Mouse (Mus musculus): ENCODE measurements around the gene Map3k20. TPM values are rescaled to one million over a fixed set of nuclear protein-coding genes. Genes with fewer than 3 reads are reported as not detected.

Map3k20 gene
- total and polyA plus RNA-seq, 2 experiments from 2014 or later, result 3.5 to 6.0 TPM

DNA sequence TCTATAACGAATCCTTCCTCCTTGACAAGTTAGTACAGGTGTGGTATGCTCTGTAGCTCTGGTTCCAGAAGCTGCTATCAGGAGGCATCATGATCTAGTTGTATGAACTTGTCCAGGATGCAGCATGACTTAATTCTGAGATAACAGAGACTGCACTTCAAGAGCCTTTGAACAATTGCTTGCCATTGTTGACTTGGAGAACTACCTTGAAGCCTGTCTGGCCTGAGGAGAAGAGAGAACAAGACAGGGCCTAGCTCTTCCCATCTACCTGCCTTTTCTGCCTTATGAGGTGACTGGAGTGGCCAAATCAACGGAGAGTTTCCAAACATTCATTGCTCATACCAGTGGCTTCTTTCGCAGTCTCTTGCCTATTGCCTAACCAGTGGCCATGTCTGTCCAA is 160.7 kb downstream of the Map3k20 start:
- no peak overlapping the region for H3K4me2 ChIP-seq (ENCODE audit: low read depth, low read length)
- no peak overlapping the region for H3K4me3 ChIP-seq (ENCODE audit: low read length)
- DNase-seq (ENCODE audit: low spot score) (no peak), ATAC-seq (no peak)
- no peak overlapping the region for H3K9ac ChIP-seq (replicated peaks; ENCODE audit: low read length)
- no peaks in the 10 kb centered on the region for H3K27me3 ChIP-seq (ENCODE audit: insufficient read depth, low read length)
- WGBS, result 91% methylated on average over 3 of the region's 3 CpGs
- no peak for TF ChIP-seq CTCF (IDR thresholded peaks at IDR 0.05; ENCODE audit: low read depth)
- no peaks in the 10 kb centered on the region for H3K36me3 ChIP-seq (ENCODE audit: insufficient read depth, low read length)
- no peaks in the 10 kb centered on the region for H3K9me3 ChIP-seq (ENCODE audit: low read length)
- no peak overlapping the region for H3K27ac ChIP-seq
- no peaks in the 10 kb centered on the region for H3K4me1 ChIP-seq (ENCODE audit: insufficient read depth, low read length)

DNA sequence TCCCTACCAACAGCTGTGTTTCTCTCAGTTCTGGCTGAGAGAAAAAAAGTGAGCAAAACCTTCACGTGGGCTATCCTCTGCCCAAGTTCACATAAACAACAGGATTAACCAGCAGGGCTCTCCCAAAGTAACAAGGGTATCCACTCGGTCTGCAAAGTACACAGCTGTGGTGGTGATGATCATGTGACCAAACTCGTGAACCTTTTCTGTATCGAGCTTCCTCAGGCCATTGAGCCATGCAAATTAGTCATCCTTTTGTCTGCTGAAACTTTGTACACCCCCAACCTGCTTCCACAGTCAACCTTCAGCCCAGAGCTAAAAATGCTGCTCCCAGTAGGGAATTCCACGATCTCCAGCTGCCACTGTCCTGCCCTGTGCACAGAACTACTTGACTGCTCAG is 161.2 kb downstream of the Map3k20 start:
- H3K4me1 ChIP-seq (ENCODE audit: insufficient read depth, low read length), result no peaks in the 10 kb centered on the region
- no peaks in the 10 kb centered on the region for H3K9me3 ChIP-seq (ENCODE audit: low read length)
- no peaks in the 10 kb centered on the region for H3K27me3 ChIP-seq (ENCODE audit: insufficient read depth, low read length)
- H3K36me3 ChIP-seq (ENCODE audit: insufficient read depth, low read length), result no peaks in the 10 kb centered on the region
- H3K9ac ChIP-seq (replicated peaks; ENCODE audit: low read length), result no peak overlapping the region
- no peak overlapping the region for H3K27ac ChIP-seq
- DNase-seq (ENCODE audit: low spot score) (no peak), ATAC-seq (no peak)
- H3K4me2 ChIP-seq (ENCODE audit: low read depth, low read length), result no peak overlapping the region
- H3K4me3 ChIP-seq (ENCODE audit: low read length), result no peak overlapping the region
- WGBS, result 24% methylated on average over 5 of the region's 5 CpGs
- TF ChIP-seq CTCF (IDR thresholded peaks at IDR 0.05; ENCODE audit: low read depth), result no peak

DNA sequence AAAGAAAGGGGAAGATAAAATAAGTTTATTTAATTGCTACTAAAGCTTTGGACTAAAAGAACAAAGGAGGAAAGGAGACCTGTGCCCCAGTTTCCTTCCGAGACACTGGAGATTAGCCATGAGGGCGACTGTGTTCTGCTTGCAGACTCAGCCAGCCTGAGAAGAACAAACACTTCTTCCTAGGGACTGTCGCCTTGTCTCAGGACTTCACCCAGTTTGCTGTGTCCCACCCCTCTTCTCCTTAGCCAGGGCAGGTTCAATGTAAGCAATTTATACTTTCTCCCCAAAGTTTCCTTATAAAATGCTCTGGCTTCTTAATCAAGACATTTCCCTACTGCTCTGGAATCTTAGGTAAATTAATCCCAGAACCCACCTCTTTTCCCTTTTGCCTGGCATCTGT is 168.1 kb downstream of the Map3k20 start:
- TF ChIP-seq CTCF (IDR thresholded peaks at IDR 0.05; ENCODE audit: low read depth), result no peak
- Histone ChIP-seq H3K27ac (no peak overlapping the region), H3K4me1 (ENCODE audit: insufficient read depth, low read length) (no peaks in the 10 kb centered on the region), H3K4me2 (ENCODE audit: low read depth, low read length) (no peak overlapping the region), H3K9me3 (ENCODE audit: low read length) (no peaks in the 10 kb centered on the region), H3K9ac (replicated peaks; ENCODE audit: low read length) (no peak overlapping the region), H3K4me3 (ENCODE audit: low read length) (no peak overlapping the region), H3K27me3 (ENCODE audit: insufficient read depth, low read length) (no peaks in the 10 kb centered on the region), H3K36me3 (ENCODE audit: insufficient read depth, low read length) (no peaks in the 10 kb centered on the region)
- no peak for DNase-seq (ENCODE audit: low spot score)
- 60% methylated on average over 3 of the region's 3 CpGs for WGBS
- no peak for ATAC-seq

DNA sequence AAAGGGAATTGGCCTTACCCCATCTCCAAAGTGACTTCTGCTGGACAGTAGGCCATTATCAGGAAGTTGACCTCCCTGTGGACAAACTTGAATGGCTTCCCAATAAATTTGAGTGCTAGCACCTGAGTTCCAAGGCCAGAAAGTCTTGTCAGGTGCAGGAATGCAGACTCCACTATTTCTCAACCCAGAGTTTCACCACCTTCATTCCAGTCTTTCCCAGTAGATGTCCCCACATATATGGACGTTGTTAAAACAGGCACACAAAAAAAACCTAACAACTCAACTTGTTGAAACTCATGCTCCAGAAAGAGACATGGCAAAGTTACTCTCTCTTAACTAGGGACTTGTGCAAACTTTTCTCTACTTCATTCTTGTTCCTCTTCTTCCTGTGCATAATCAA is 170.8 kb downstream of the Map3k20 start:
- H3K36me3 ChIP-seq (ENCODE audit: insufficient read depth, low read length), result no peaks in the 10 kb centered on the region
- ATAC-seq (no peak), DNase-seq (ENCODE audit: low spot score) (no peak)
- H3K4me1 ChIP-seq (ENCODE audit: insufficient read depth, low read length), result no peaks in the 10 kb centered on the region
- H3K27ac ChIP-seq, result no peak overlapping the region
- H3K9ac ChIP-seq (replicated peaks; ENCODE audit: low read length), result no peak overlapping the region
- H3K27me3 ChIP-seq (ENCODE audit: insufficient read depth, low read length), result no peaks in the 10 kb centered on the region
- WGBS, result 70% methylated on average over 1 of the region's 1 CpGs
- H3K9me3 ChIP-seq (ENCODE audit: low read length), result no peaks in the 10 kb centered on the region
- no peak overlapping the region for H3K4me2 ChIP-seq (ENCODE audit: low read depth, low read length)
- TF ChIP-seq CTCF (IDR thresholded peaks at IDR 0.05; ENCODE audit: low read depth), result no peak
- no peak overlapping the region for H3K4me3 ChIP-seq (ENCODE audit: low read length)

DNA sequence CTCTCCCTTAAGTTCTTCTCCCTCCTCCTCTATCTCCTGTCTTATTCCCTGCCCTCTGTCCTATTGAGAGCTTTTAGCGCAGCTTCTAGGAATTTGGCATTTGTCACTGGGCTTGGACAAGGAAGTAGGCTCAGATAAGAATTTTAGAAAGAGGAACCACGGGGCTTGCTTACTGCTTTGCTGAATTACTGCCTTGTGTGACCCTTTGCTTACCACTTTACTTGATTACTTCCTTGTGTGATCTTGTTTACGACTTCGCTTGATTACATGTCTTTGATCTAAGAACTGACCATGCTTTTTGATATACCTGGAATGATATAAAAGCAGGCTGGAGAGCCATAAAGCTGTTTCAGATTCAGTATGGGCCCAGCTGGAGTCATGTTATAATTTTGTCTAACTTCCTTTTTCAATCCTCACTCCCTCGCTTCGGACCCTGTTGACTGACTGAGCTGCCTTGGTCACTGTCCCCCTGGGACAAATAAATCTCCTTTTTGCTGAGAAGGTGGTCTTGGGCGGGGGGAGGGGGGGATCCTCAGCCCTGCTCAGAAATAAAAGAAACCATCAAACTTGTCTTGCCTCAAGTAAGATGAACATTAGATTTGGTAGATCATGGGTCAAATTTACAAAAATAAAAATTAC is 179.1 kb downstream of the Map3k20 start:
- ATAC-seq (no peak), DNase-seq (ENCODE audit: low spot score) (no peak)
- H3K27ac ChIP-seq, result no peak overlapping the region
- H3K9ac ChIP-seq (replicated peaks; ENCODE audit: low read length), result no peak overlapping the region
- no peak for TF ChIP-seq CTCF (IDR thresholded peaks at IDR 0.05; ENCODE audit: low read depth)
- no peaks in the 10 kb centered on the region for H3K9me3 ChIP-seq (ENCODE audit: low read length)
- H3K4me2 ChIP-seq (ENCODE audit: low read depth, low read length), result no peak overlapping the region
- H3K4me1 ChIP-seq (ENCODE audit: insufficient read depth, low read length), result no peaks in the 10 kb centered on the region
- H3K27me3 ChIP-seq (ENCODE audit: insufficient read depth, low read length), result no peaks in the 10 kb centered on the region
- H3K36me3 ChIP-seq (ENCODE audit: insufficient read depth, low read length), result no peaks in the 10 kb centered on the region
- WGBS, result 75% methylated on average over 7 of the region's 7 CpGs
- H3K4me3 ChIP-seq (ENCODE audit: low read length), result no peak overlapping the region

DNA sequence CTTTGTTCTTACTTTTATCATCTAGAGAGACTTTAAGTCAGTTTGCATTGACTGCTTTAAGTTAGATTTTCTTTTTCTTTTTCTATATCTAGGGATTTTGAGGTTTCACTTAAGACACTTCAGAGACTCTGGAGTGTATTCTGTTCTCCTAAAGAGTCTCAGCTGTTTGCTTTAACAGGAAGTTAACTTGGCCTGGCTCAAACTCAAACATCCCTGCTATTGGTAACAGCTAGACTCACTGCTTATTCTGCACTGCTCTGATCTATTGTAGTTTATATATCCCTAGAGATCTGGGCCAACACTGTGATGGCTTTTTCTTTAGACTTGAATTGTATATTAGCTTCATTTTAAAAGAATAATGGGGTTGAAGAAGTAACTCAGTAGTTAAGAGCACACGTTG is 182.2 kb downstream of the Map3k20 start:
- ATAC-seq, result no peak
- no peaks in the 10 kb centered on the region for H3K36me3 ChIP-seq (ENCODE audit: insufficient read depth, low read length)
- WGBS, result 78% methylated on average over 1 of the region's 1 CpGs

DNA sequence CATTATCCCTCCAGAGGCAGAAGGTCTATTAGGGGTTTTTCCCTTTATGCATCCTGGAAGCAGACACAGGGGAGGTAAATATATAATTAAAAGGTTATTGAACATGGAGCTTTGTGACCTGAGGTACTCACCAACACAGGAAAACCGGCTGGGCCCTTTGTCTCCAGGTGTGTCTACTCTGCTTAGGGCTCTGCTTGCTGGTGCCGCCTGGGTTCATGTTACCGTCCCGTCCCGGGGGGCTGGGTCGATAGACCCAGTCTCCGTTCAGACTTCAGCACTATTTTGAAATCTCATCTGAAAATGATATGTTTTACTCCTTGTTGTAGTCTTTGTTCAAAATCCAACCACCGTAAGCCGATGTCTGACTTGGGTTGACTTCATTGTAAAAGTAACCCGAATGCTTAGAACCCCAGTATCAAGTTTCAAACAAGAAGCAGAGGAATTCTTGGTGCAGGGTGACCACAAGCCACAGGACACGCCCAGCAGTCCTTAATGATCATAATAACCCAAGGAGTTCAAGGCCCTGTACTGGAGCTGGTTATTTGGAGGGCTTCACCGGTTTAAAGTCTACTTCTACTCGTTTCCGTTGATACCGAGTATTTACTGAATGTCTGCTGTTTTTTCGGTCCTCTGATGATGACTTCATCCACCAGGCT is 186.1 kb downstream of the Map3k20 start:
- WGBS, result 83% methylated on average over 16 of the region's 16 CpGs
- ATAC-seq (no peak), DNase-seq (ENCODE audit: low spot score) (no peak)
- 0 out of 2 replicates have a peak, but pooled peaks cover 2% of the 10 kb centered on the region for H3K4me1 ChIP-seq (ENCODE audit: insufficient read depth, low read length)
- H3K4me2 ChIP-seq (ENCODE audit: low read depth, low read length), result no peak overlapping the region
- H3K9ac ChIP-seq (replicated peaks; ENCODE audit: low read length), result no peak overlapping the region
- H3K27ac ChIP-seq, result no peak overlapping the region
- no peak overlapping the region for H3K4me3 ChIP-seq (ENCODE audit: low read length)
- TF ChIP-seq CTCF (IDR thresholded peaks at IDR 0.05; ENCODE audit: low read depth), result no peak
- no peaks in the 10 kb centered on the region for H3K9me3 ChIP-seq (ENCODE audit: low read length)
- no peaks in the 10 kb centered on the region for H3K27me3 ChIP-seq (ENCODE audit: insufficient read depth, low read length)
- no peaks in the 10 kb centered on the region for H3K36me3 ChIP-seq (ENCODE audit: insufficient read depth, low read length)

More for the DNA sequence above, 182.2 kb downstream of the Map3k20 start:
- Histone ChIP-seq H3K4me3 (ENCODE audit: low read length) (no peak overlapping the region), H3K27me3 (ENCODE audit: insufficient read depth, low read length) (no peaks in the 10 kb centered on the region), H3K9ac (replicated peaks; ENCODE audit: low read length) (no peak overlapping the region), H3K4me1 (ENCODE audit: insufficient read depth, low read length) (no peaks in the 10 kb centered on the region), H3K9me3 (ENCODE audit: low read length) (no peaks in the 10 kb centered on the region), H3K27ac (no peak overlapping the region), H3K4me2 (ENCODE audit: low read depth, low read length) (no peak overlapping the region)
- DNase-seq (ENCODE audit: low spot score), result no peak
- no peak for TF ChIP-seq CTCF (IDR thresholded peaks at IDR 0.05; ENCODE audit: low read depth)
